Mouse (Mus musculus): ENCODE results near the gene Rab1a. TPM values are rescaled to one million over a fixed set of nuclear protein-coding genes. Genes with fewer than 3 reads are reported as not detected.
A peak's percentile ranks its signal among the peaks of the same experiment; 100 is the strongest.

Gene Rab1a
- polyA plus RNA-seq, 1 experiment from 2014 or later, result 230 TPM

GRCm38 (mm10) chr11:20187271-20187670 lies 14.0 kb upstream of the Rab1a start:
- H3K27me3 ChIP-seq (replicated peaks; ENCODE audit: control insufficient read depth, insufficient read depth, low read length), result no peaks in the 10 kb centered on the region
- H3K27ac ChIP-seq (ENCODE audit: low read depth, low read length), result no peak overlapping the region
- 86% methylated on average over 6 of the region's 6 CpGs for WGBS
- no peak overlapping the region for H3K9ac ChIP-seq (ENCODE audit: low read length)
- no peaks in the 10 kb centered on the region for H3K9me3 ChIP-seq (replicated peaks; ENCODE audit: control insufficient read depth, low read length)
- ATAC-seq (no peak), DNase-seq (ENCODE audit: low spot score) (no peak)
- no peaks in the 10 kb centered on the region for H3K36me3 ChIP-seq (ENCODE audit: control insufficient read depth, insufficient read depth, low read length)
- no peaks in the 10 kb centered on the region for H3K4me1 ChIP-seq (ENCODE audit: control insufficient read depth, insufficient read depth, low read length)
- no peak overlapping the region for H3K4me2 ChIP-seq (ENCODE audit: low read length)
- H3K4me3 ChIP-seq (ENCODE audit: low read depth, low read length), result no peak overlapping the region

GRCm38 (mm10) chr11:20193100-20193736 lies 8.0 kb upstream of the Rab1a start:
- no peak for DNase-seq (ENCODE audit: low spot score)
- no peaks in the 10 kb centered on the region for H3K9me3 ChIP-seq (replicated peaks; ENCODE audit: control insufficient read depth, low read length)
- no peaks in the 10 kb centered on the region for H3K36me3 ChIP-seq (ENCODE audit: control insufficient read depth, insufficient read depth, low read length)
- H3K9ac ChIP-seq (ENCODE audit: low read length), result no peak overlapping the region
- H3K27ac ChIP-seq (ENCODE audit: low read depth, low read length), result no peak overlapping the region
- no peak overlapping the region for H3K4me3 ChIP-seq (ENCODE audit: low read depth, low read length)
- H3K27me3 ChIP-seq (replicated peaks; ENCODE audit: control insufficient read depth, insufficient read depth, low read length), result no peaks in the 10 kb centered on the region
- 98% methylated on average over 4 of the region's 4 CpGs for WGBS
- ATAC-seq, result no peak
- H3K4me1 ChIP-seq (ENCODE audit: control insufficient read depth, insufficient read depth, low read length), result no peaks in the 10 kb centered on the region
- H3K4me2 ChIP-seq (ENCODE audit: low read length), result no peak overlapping the region

GRCm38 (mm10) chr11:20201661-20202101 lies 449 bp downstream of the Rab1a start:
- 1% methylated on average over 39 of the region's 40 CpGs for WGBS
- Histone ChIP-seq H3K9ac (ENCODE audit: low read length) (peak overlapping the region; percentile 97), H3K27me3 (replicated peaks; ENCODE audit: control insufficient read depth, insufficient read depth, low read length) (no peaks in the 10 kb centered on the region), H3K27ac (ENCODE audit: low read depth, low read length) (peak overlapping the region; percentile 96), H3K4me3 (ENCODE audit: low read depth, low read length) (peak overlapping the region; percentile 98), H3K36me3 (ENCODE audit: control insufficient read depth, insufficient read depth, low read length) (no peaks in the 10 kb centered on the region), H3K4me1 (ENCODE audit: control insufficient read depth, insufficient read depth, low read length) (peaks cover 24% of the 10 kb centered on the region), H3K9me3 (replicated peaks; ENCODE audit: control insufficient read depth, low read length) (no peaks in the 10 kb centered on the region), H3K4me2 (ENCODE audit: low read length) (peak overlapping the region; percentile 87)
- ATAC-seq, result peak; percentile 19
- DNase-seq (ENCODE audit: low spot score), result peak; percentile 55

- DNase-seq (ENCODE audit: low spot score) (no peak), ATAC-seq (no peak)
- H3K4me3 ChIP-seq (ENCODE audit: low read depth, low read length), result peak overlapping the region; percentile 98
- peak overlapping the region; percentile 97 for H3K9ac ChIP-seq (ENCODE audit: low read length)
- H3K9me3 ChIP-seq (replicated peaks; ENCODE audit: control insufficient read depth, low read length), result no peaks in the 10 kb centered on the region
- H3K4me2 ChIP-seq (ENCODE audit: low read length), result peak overlapping the region; percentile 87
- peaks cover 24% of the 10 kb centered on the region for H3K4me1 ChIP-seq (ENCODE audit: control insufficient read depth, insufficient read depth, low read length)
- H3K27me3 ChIP-seq (replicated peaks; ENCODE audit: control insufficient read depth, insufficient read depth, low read length), result no peaks in the 10 kb centered on the region
- no peak overlapping the region for H3K27ac ChIP-seq (ENCODE audit: low read depth, low read length)
- no peaks in the 10 kb centered on the region for H3K36me3 ChIP-seq (ENCODE audit: control insufficient read depth, insufficient read depth, low read length)
- WGBS, result 58% methylated on average over 7 of the region's 7 CpGs
Observed at GRCm38 (mm10) chr11:20202299-20203011, 1.2 kb downstream of the Rab1a start.

GRCm38 (mm10) chr11:20204321-20204720 lies 3.1 kb downstream of the Rab1a start:
- H3K9me3 ChIP-seq (replicated peaks; ENCODE audit: control insufficient read depth, low read length), result no peaks in the 10 kb centered on the region
- DNase-seq (ENCODE audit: low spot score), result no peak
- H3K9ac ChIP-seq (ENCODE audit: low read length), result no peak overlapping the region
- H3K4me3 ChIP-seq (ENCODE audit: low read depth, low read length), result no peak overlapping the region
- 83% methylated on average over 2 of the region's 2 CpGs for WGBS
- H3K36me3 ChIP-seq (ENCODE audit: control insufficient read depth, insufficient read depth, low read length), result 0 out of 2 replicates have a peak, but pooled peaks cover 4% of the 10 kb centered on the region
- H3K27me3 ChIP-seq (replicated peaks; ENCODE audit: control insufficient read depth, insufficient read depth, low read length), result no peaks in the 10 kb centered on the region
- ATAC-seq, result no peak
- H3K27ac ChIP-seq (ENCODE audit: low read depth, low read length), result no peak overlapping the region
- H3K4me1 ChIP-seq (ENCODE audit: control insufficient read depth, insufficient read depth, low read length), result peaks cover 24% of the 10 kb centered on the region
- no peak overlapping the region for H3K4me2 ChIP-seq (ENCODE audit: low read length)

- H3K36me3 ChIP-seq (ENCODE audit: control insufficient read depth, insufficient read depth, low read length), result 0 out of 2 replicates have a peak, but pooled peaks cover 4% of the 10 kb centered on the region
- WGBS, result 92% methylated on average over 9 of the region's 9 CpGs
- H3K27me3 ChIP-seq (replicated peaks; ENCODE audit: control insufficient read depth, insufficient read depth, low read length), result no peaks in the 10 kb centered on the region
- H3K27ac ChIP-seq (ENCODE audit: low read depth, low read length), result no peak overlapping the region
- H3K4me1 ChIP-seq (ENCODE audit: control insufficient read depth, insufficient read depth, low read length), result peaks cover 24% of the 10 kb centered on the region
- ATAC-seq (no peak), DNase-seq (ENCODE audit: low spot score) (no peak)
- H3K4me2 ChIP-seq (ENCODE audit: low read length), result no peak overlapping the region
- H3K4me3 ChIP-seq (ENCODE audit: low read depth, low read length), result no peak overlapping the region
- H3K9me3 ChIP-seq (replicated peaks; ENCODE audit: control insufficient read depth, low read length), result no peaks in the 10 kb centered on the region
- no peak overlapping the region for H3K9ac ChIP-seq (ENCODE audit: low read length)
Observed at GRCm38 (mm10) chr11:20204870-20205446, 3.7 kb downstream of the Rab1a start.

GRCm38 (mm10) chr11:20205538-20205937 lies 4.3 kb downstream of the Rab1a start:
- Histone ChIP-seq H3K27ac (ENCODE audit: low read depth, low read length) (no peak overlapping the region), H3K36me3 (ENCODE audit: control insufficient read depth, insufficient read depth, low read length) (0 out of 2 replicates have a peak, but pooled peaks cover 4% of the 10 kb centered on the region), H3K4me2 (ENCODE audit: low read length) (no peak overlapping the region), H3K9ac (ENCODE audit: low read length) (no peak overlapping the region), H3K9me3 (replicated peaks; ENCODE audit: control insufficient read depth, low read length) (no peaks in the 10 kb centered on the region), H3K4me1 (ENCODE audit: control insufficient read depth, insufficient read depth, low read length) (peaks cover 24% of the 10 kb centered on the region), H3K4me3 (ENCODE audit: low read depth, low read length) (no peak overlapping the region), H3K27me3 (replicated peaks; ENCODE audit: control insufficient read depth, insufficient read depth, low read length) (no peaks in the 10 kb centered on the region)
- ATAC-seq, result no peak
- WGBS, result 92% methylated on average over 4 of the region's 4 CpGs
- no peak for DNase-seq (ENCODE audit: low spot score)

GRCm38 (mm10) chr11:20206626-20207223 lies 5.5 kb downstream of the Rab1a start:
- no peak overlapping the region for H3K4me3 ChIP-seq (ENCODE audit: low read depth, low read length)
- ATAC-seq (peak; percentile 40; the same call in 1 of the 2 replicates), DNase-seq (ENCODE audit: low spot score) (peak; percentile 56)
- H3K27me3 ChIP-seq (replicated peaks; ENCODE audit: control insufficient read depth, insufficient read depth, low read length), result no peaks in the 10 kb centered on the region
- no peak overlapping the region for H3K9ac ChIP-seq (ENCODE audit: low read length)
- H3K36me3 ChIP-seq (ENCODE audit: control insufficient read depth, insufficient read depth, low read length), result 0 out of 2 replicates have a peak, but pooled peaks cover 4% of the 10 kb centered on the region
- H3K4me1 ChIP-seq (ENCODE audit: control insufficient read depth, insufficient read depth, low read length), result peaks cover 24% of the 10 kb centered on the region
- H3K27ac ChIP-seq (ENCODE audit: low read depth, low read length), result no peak overlapping the region
- WGBS, result 70% methylated on average over 2 of the region's 2 CpGs
- no peaks in the 10 kb centered on the region for H3K9me3 ChIP-seq (replicated peaks; ENCODE audit: control insufficient read depth, low read length)
- no peak overlapping the region for H3K4me2 ChIP-seq (ENCODE audit: low read length)
